Mouse (Mus musculus) left cerebral cortex, adult 2 months (tissue): Measurements from ENCODE around the gene Pramef12. TPM values are rescaled to one million over a fixed set of nuclear protein-coding genes. Genes with fewer than 3 reads are reported as not detected.
"Not testable (repeated sequence)": the region's sequence is repeated elsewhere in the genome, so short reads cannot be mapped to it uniquely, and the experiment has no call there.

ENCODE experiments used
- DNase-seq, 2 experiments: peaks; one replicate each; pipeline ENCODE4 v3.0.0; 2021 to 2022; ENCODE audit warnings: low spot score in 2 of 2, mixed read lengths in 1 of 2; ENCODE audit errors: extremely low spot score in 1 of 2
- H3K27ac ChIP-seq: fragments of 200-600 bp; 2 replicates; pipeline ENCODE4 v1.8.1; 2022
- H3K4me3 ChIP-seq: fragments of 200-600 bp; 2 replicates; pipeline ENCODE4 v1.8.1; 2022
- CTCF ChIP-seq: fragments of 200-600 bp; IDR thresholded peaks from 2 replicates; pipeline ENCODE4 v1.8.1; 2022; ENCODE audit warnings: antibody characterized with exemption, mild to moderate bottlenecking, moderate library complexity
- intact Hi-C: fragments of 180-260 bp; cut with DNase I; formaldehyde crosslinking; loops from one replicate; pipeline ENCODE4 v1.15.1; 2025
- total RNA-seq, 2 experiments: library from RNA; stranded (reverse); gene quantifications; 2 replicates each; pipeline ENCODE4 v1.2.3; 2021

The Pramef12 gene
- total RNA-seq, 2 experiments from 2014 or later: not detected

- no peak for DNase-seq
- intact Hi-C loops: no loop called here
- no peak for TF ChIP-seq CTCF
Measured at GRCm38 (mm10) chr4:144402712-144403111, 5.6 kb downstream of the Pramef12 start.

GRCm38 (mm10) chr4:144396316-144396715 is 11.9 kb downstream of the Pramef12 start:
- intact Hi-C loops: no loop called here
- TF ChIP-seq CTCF: no peak
- DNase-seq: no peak
- H3K27ac ChIP-seq: no peak overlapping the region
- H3K4me3 ChIP-seq: no peak overlapping the region

More at GRCm38 (mm10) chr4:144402712-144403111, 5.6 kb downstream of the Pramef12 start:
- Histone ChIP-seq H3K4me3 (no peak overlapping the region), H3K27ac (no peak overlapping the region)

GRCm38 (mm10) chr4:144377911-144378310 is 30.4 kb downstream of the Pramef12 start, which contains the start of gene Pramef20:
Pramef20 (minus strand) TSS chr4:144377933.
- DNase-seq: no peak
- intact Hi-C loops: no loop called here
- no peak for TF ChIP-seq CTCF
- Histone ChIP-seq H3K27ac (no peak within 1 kb of the TSS), H3K4me3 (no peak within 1 kb of the TSS)

GRCm38 (mm10) chr4:144357642-144358041 is 50.6 kb downstream of the Pramef12 start, which contains the start of gene Gm13119:
Gm13119 (plus strand) TSS chr4:144357942.
- DNase-seq, H3K27ac ChIP-seq, H3K4me3 ChIP-seq, intact Hi-C loops: not testable (repeated sequence)

Other genes with a start within 250 kb of the Pramef12 start
- gene Oog3, start 245.8 kb downstream of the Pramef12 start, total RNA-seq: not detected
- gene Oog2, start 217.7 kb downstream of the Pramef12 start, total RNA-seq: not detected
- gene C87977, start 195.1 kb downstream of the Pramef12 start, total RNA-seq: not detected
- gene Pramel5, start 128.0 kb downstream of the Pramef12 start, total RNA-seq: not detected
- not detected for gene Gm13128, start 78.2 kb downstream of the Pramef12 start, total RNA-seq
- gene Gm13119, start 50.5 kb downstream of the Pramef12 start, total RNA-seq: not detected
- not detected for gene Pramef20, start 30.5 kb downstream of the Pramef12 start, total RNA-seq
- gene 1700012P22Rik, start 30.3 kb upstream of the Pramef12 start, total RNA-seq: not detected
- not detected for gene Gm9944, start 44.9 kb upstream of the Pramef12 start, total RNA-seq
- not detected for gene Aadacl3, start 55.3 kb upstream of the Pramef12 start, total RNA-seq
- gene 9430007A20Rik, start 111.4 kb upstream of the Pramef12 start, total RNA-seq: not detected
- gene Gm13124, start 156.7 kb upstream of the Pramef12 start, total RNA-seq: not detected
- gene Aadacl4, start 205.2 kb upstream of the Pramef12 start, total RNA-seq: not detected